Mouse (Mus musculus): ENCODE measurements around the gene Sdhaf2.

DNA sequence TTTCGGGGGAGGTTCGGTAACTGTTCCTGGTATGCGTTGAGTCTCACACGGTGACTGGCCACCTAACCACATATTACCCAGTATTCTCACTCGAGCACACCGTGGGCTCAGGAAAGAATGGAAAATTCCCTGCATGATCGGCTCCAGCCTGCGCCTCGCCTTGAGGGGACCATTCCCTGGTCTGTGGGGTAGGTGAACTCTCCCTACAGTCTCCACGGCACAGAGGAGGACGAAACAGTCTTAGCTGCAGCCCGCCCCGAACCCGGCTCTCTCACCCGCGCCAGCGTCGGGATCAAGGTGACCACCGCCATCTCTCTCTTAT lies 1.2 kb downstream of the Sdhaf2 start:
- TF ChIP-seq POLR2A (IDR thresholded peaks at IDR 0.05; ENCODE audit: low read depth, low read length): 0 out of 2 replicates have a peak, but pooled peaks have one; percentile 72
- TF ChIP-seq CTCF (IDR thresholded peaks at IDR 0.05; ENCODE audit: extremely low read depth, insufficient read length, insufficient replicate concordance, low read depth, low read length): no peak
